Mouse (Mus musculus) splenic B cell, adult 2 months (primary cell): ENCODE results near the gene Rdh14.
A peak's percentile ranks its signal among the peaks of the same experiment; 100 is the strongest.

ENCODE experiments used
- DNase-seq: peaks from one replicate; pipeline ENCODE4 v3.0.0-alpha.2; 2011; ENCODE audit warnings: low read depth, low spot score
- H3K27me3 ChIP-seq: 2 replicates; pipeline ENCODE4 v1.6.1; 2012; ENCODE audit warnings: mild to moderate bottlenecking, low read length, moderate library complexity, mixed read lengths; ENCODE audit not compliant: control insufficient read depth, poor library complexity, insufficient read depth, severe bottlenecking
- H3K36me3 ChIP-seq: 2 replicates; pipeline ENCODE4 v1.6.1; 2012; ENCODE audit warnings: mild to moderate bottlenecking, low read length, moderate library complexity, mixed read lengths; ENCODE audit not compliant: control insufficient read depth, poor library complexity, insufficient read depth, severe bottlenecking

The Rdh14 gene

DNA sequence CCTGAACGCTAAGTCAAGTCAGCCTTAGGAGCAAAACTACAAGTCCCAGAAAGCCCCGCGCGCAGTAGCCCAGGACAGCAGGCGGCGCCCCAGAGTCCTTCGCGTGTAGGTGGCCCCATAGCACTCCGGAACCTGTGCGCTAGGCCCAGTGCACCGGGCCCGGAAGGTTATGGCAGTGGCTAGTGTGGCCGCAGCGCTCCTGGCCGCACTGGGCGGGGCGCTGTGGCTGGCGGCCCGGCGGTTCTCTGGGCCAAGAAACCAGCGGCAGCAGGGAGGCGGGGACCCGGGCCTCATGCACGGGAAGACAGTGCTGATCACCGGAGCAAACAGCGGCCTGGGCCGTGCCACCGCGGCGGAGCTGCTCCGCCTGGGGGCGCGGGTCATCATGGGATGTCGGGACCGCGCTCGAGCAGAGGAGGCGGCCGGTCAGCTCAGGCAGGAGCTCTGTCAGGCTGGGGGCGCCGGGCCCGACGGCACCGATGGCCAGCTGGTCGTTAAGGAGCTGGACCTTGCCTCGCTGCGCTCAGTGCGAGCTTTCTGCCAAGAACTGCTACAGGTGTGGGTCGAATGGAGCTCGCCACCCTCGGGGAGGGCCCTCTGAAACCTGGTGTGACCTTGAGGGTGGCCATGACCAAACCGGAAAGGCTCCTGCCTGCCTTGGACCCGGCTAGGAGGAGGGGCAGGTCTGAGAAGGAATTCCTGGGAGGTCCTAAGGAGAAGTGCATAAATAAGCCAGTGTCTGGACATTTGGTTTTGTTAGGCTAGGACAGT, at the start of gene Rdh14:
Gene Rdh14 (plus strand): TSS at position 102 of the 771 bp plus-strand sequence.
- H3K36me3 ChIP-seq, result peaks cover 2% of the 10 kb centered on the region; the same call in 1 of the 2 replicates
- H3K27me3 ChIP-seq, result no peaks in the 10 kb centered on the region
- DNase-seq, result peak; percentile 95

DNA sequence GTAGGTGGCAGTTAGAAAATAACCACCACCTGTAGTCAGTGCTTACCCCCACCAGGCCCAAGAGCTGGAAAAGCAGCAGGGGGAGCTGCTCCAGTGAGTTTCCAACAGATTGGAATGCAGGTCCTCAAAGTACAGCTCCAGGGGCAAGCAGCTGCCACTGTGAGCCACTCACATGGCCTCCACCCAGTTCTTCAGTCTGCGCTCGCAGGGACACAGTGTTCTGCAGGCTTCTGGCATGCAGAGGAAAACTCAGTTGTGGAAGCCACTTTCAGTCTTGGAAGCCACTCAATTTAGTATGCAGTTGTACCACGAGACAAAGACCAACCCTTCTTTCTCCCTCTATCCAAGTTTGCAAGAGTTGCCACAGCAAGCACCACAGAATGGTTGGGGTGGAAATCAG, 39.9 kb upstream of the Rdh14 start:
- no peak for DNase-seq
- no peaks in the 10 kb centered on the region for H3K27me3 ChIP-seq
- H3K36me3 ChIP-seq, result no peaks in the 10 kb centered on the region

DNA sequence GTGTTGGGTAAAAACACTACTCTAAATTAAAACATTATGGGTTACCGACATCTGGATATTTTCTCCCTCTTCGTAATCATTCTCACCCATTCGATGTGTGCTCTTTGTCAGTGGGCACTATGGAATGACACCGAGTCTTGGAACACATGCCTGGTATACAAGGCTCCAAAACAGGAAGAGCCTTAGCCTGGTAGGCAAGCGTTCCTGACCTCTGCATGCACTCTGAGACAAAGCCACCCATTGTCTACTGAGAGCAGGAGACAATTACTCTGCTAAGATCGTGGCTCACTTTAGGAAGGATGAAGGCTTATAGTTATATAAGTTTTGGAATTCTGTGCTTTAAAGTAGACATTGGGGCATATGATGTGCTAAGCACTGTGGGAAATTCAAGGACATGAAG, 32.8 kb upstream of the Rdh14 start:
- no peak for DNase-seq
- Histone ChIP-seq H3K27me3 (no peaks in the 10 kb centered on the region), H3K36me3 (no peaks in the 10 kb centered on the region)

DNA sequence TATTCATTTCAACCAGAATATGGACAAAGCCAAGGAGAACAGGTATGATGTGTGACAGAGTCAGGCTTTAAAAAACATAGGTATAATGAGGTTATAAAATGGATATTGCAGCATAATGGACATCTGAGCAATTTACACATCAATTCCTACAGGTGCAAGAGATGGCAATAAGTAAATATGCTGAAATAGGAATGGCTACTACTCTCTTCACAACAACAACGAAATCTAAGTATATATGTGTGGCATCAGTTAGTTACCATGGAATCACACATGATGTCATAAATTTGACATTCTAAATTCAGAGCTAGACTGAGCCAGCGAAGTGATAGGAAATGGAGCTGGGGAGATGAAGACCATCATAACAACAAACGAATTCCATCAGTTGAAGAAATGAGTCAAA, 20.9 kb upstream of the Rdh14 start, which contains the start of gene Nt5c1b:
Gene Nt5c1b (plus strand): TSS at position 301 of the 400 bp plus-strand sequence.
- no peaks in the 10 kb centered on the region for H3K36me3 ChIP-seq
- H3K27me3 ChIP-seq, result no peaks in the 10 kb centered on the region
- no peak for DNase-seq

DNA sequence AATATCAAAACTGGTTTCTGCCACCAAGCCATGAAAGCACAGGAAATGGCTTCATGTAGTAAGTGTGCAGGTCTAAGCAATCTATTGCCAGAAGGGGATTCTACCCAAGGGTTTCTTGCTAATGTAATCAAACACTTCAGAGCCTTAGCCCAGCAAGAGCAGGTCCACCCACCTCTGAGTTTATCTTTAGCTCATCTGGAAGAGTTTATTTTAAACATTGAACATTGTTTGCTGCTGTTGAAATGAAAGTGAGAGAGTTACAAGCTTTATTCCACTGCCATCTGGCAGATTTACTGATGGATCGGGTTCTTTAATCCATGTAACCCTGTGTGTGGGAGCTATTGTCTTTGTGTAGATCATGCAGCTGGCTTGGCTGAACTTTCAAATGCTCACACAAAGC, 10.2 kb downstream of the Rdh14 start:
- no peaks in the 10 kb centered on the region for H3K36me3 ChIP-seq
- no peaks in the 10 kb centered on the region for H3K27me3 ChIP-seq
- no peak for DNase-seq

DNA sequence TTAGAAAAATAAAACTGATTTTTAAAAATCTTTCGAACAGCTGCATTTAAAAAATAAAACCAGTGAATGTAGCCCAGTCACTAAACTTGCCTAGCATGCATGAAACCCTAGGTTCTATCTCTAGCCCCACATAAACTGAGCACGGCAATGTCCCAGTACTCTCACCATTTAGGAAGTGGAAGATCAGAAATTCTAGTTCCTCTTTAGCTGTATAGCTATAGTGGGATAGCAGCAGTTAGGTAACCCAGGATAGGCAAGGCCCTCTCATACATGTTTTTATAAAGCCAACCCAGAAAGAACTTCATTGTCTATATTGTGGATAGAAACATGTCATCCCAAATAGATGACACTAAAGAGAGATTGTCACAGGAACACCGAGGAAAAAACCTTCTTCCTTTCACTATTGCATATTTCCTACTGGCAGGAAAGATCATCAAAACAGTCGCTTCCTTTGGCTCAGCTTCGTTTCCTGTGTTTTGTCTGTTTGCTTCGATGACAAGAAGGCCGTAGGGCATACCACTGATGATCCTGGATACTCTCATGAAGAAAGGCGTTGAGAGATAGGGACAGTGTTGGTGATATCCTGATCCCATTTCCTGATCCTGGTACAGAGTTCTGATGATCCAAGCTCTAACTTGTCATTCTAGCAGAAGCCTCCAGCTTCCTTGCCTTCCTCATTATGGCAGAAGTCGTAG, 12.0 kb downstream of the Rdh14 start:
- no peaks in the 10 kb centered on the region for H3K36me3 ChIP-seq
- no peaks in the 10 kb centered on the region for H3K27me3 ChIP-seq
- no peak for DNase-seq

DNA sequence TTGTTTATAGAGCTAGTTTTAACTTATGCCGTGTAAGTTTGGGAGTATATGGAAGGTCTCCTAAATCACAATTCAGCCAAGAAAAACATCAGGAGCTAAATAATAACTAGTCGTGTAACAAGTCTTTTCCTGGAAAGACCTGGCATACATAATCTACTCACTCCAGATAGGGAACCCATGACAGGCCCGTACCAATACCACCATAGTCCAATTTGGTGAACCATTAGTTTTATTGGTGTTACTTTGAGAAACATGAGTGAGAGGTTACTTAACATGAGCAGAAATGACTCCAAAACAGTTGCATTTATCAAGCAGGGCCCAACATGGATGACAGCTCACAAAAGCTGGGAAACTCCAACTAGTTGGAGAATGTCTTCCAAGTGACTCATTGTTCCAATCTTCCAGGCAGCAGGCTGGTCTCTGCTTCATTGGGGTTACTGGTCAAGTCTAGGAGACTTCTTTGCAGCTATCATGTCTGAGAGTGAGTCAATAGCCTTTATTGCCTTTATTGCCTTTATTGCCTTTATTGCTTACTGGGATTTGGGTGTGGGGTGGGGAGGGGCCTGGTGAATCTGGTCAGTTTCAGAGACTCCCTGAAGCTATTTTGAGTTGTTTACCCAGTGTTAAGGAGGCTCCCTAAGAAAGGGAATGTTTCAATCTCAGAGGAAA, 20.1 kb downstream of the Rdh14 start:
- no peak for DNase-seq
- H3K27me3 ChIP-seq, result no peaks in the 10 kb centered on the region
- no peaks in the 10 kb centered on the region for H3K36me3 ChIP-seq

DNA sequence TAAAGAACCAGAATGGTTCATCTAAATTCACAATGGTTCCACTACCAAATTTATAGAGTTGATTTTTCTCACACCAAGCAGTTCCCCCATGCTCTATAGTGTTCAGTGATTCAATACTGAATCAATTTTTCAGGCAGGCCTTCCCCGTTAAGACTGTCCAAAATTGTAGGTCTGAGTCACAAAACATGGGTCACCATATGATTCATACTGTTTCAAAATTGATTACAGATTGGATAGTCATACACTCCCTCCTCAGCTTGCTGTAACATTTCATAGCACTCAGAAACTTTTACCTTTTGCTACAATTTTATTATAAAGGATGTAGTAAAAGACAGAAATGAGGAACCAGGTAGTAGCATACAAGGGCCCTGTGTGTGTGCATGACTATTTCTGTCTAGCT, 20.9 kb downstream of the Rdh14 start:
- no peak for DNase-seq
- H3K27me3 ChIP-seq, result no peaks in the 10 kb centered on the region
- H3K36me3 ChIP-seq, result no peaks in the 10 kb centered on the region

DNA sequence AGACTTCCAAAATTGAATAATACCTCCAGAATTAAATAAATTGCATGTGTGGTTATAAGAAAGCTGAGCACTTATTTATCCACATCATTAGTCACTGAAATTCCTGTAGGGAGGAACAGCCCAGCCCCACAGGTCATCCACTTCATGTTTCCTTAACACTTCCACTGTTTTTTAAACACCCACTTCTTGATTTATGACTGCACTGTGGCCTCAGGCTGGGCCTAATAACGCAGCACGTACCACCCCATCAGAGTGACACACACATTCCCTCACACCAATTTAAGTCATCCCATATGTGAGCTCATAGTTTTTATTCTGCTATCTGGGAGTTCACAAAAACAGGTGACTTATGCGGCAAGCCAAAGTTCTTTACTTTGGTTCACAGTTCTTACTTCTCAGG, 31.8 kb downstream of the Rdh14 start:
- H3K27me3 ChIP-seq, result no peaks in the 10 kb centered on the region
- no peaks in the 10 kb centered on the region for H3K36me3 ChIP-seq

DNA sequence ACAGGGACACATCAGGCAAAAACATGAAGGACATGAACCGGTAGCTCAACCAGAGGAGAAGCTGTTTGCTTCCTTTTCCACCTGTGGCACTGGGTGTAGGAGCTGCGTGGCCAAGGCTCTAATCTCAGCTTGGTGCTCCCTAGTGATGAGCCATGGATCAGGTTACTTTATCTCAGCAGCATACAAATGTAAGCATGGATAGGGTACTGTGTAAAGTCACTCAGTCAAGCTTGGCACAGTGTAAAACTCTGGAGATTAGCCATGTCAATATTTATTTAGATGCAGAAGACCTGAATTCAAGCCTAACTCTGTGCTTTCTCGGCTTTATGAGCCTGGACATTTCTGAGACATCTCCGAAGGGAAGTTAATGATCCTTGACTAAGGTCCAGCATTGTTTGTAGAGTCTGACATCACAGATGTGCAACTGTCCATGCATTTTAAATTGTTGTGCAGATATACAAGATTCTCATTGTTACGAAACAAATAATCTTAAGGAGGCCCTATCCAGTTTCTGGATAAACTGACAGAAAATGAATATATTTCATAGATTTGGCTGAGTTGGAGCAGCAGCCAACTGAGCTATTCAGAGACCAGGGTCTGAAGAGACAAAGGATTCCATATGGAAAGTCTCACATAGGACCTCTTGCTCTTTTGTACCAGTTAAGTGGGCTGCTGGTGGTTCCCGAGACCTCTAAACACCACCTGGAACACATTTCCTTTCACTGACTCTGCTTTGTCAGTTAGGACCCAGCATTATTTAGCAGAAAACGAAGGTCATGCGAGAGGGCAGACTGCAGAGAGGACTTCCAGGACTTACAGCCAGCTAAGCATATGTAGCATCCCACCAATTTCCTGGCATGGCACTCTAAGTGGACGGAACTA, 35.7 kb downstream of the Rdh14 start:
- no peaks in the 10 kb centered on the region for H3K27me3 ChIP-seq
- DNase-seq, result no peak
- no peaks in the 10 kb centered on the region for H3K36me3 ChIP-seq

More for the DNA sequence above, 31.8 kb downstream of the Rdh14 start:
- DNase-seq, result no peak

DNA sequence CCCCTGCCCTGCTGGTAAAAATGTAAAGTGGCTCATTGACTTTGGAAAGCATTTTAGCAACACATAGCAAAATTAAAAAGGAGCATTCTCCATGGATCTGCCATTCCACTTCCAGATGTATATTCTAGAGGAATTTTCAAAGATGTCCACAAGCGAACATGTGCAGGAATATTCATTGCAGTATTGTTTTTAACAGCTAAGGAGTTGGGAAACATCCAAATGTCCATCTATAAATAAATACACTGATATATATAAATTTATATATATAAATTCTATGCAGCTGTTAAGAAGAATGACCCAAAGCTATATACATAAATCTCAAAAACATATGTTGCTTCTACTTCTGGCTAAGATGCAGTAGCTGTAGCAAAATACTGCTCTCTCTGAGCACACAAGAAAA, 40.4 kb downstream of the Rdh14 start:
- no peak for DNase-seq
- Histone ChIP-seq H3K36me3 (no peaks in the 10 kb centered on the region), H3K27me3 (no peaks in the 10 kb centered on the region)

DNA sequence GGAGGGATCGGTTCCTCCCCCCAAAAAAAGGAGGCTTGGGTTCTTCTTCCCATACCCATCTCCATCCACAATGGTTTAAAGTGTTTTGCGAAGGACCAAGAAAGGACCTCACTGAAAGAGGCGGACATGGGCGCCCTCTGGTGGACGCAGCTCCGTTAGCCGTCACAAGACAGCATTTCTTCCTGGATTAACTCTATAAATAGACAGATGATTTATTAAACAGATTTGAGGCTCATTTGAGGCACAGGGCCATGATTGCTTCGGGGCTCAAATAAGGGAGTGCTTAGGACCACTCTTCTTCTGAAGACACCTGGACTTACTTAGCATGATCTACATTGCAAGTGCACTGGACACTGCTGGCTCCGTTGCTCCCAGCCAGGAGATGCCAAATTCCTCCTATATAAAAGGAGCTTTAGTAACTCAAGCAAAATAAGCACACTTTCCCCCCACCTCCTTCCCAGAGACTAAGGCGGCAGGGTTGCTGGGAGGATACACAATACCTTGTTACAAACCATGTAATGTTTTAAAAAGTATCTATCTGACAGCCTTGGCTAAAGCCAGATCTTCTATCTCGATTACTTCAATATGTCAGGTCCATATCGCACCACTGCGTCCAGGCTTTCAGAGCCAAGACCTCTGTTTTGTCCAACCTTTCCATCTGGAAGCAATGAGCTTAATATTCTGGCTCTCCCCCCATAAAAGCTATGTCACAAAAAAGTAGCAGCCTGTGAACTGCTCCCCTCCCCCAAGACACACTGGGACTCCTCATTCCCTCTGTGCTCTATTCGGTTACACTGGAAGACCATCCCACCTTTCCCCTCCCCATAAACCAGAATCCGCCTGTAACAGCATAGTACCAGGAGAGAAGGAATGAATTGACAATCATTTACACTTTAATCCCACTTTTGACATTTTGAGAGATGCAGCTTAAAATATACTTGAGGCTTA, 47.8 kb downstream of the Rdh14 start:
- Histone ChIP-seq H3K27me3 (no peaks in the 10 kb centered on the region), H3K36me3 (no peaks in the 10 kb centered on the region)
- DNase-seq, result peak; percentile 71

DNA sequence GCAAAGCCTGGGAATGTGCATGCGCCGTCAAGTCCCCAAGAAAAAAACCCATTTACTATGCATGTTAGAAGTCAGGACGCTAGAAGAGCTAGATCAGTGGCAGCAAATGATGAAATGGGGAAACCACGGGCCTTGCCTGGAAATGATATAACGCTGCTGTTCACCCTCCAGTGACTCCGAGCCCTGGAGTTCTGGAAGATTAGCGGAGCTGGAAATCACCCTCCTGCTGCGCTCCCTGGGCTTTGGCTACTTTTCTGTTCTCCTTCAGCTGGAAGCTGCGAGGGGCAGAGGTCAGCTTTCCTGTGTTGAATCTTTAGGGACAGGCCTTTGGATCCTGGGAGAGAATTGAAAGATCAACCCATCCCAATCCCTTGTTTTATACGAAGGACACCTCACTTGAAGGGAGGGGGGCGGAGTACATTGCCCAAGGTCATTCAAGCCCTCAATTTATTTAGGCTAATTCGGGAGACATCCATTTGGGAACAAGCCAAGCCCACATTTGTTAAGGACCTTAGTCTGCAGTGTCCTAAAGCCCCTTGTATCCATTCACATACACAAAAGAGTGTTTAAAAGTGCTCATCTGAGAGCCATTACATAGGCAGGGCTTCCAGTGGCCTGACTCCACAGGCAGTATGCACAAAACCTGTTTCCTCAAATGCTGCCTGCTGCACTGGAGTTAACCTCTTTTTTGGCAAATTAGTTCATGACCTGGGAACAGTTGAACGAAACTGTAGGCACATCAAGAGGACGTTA, 49.1 kb downstream of the Rdh14 start:
- Histone ChIP-seq H3K36me3 (no peaks in the 10 kb centered on the region), H3K27me3 (no peaks in the 10 kb centered on the region)
- no peak for DNase-seq
